In the genomic region with DNA sequence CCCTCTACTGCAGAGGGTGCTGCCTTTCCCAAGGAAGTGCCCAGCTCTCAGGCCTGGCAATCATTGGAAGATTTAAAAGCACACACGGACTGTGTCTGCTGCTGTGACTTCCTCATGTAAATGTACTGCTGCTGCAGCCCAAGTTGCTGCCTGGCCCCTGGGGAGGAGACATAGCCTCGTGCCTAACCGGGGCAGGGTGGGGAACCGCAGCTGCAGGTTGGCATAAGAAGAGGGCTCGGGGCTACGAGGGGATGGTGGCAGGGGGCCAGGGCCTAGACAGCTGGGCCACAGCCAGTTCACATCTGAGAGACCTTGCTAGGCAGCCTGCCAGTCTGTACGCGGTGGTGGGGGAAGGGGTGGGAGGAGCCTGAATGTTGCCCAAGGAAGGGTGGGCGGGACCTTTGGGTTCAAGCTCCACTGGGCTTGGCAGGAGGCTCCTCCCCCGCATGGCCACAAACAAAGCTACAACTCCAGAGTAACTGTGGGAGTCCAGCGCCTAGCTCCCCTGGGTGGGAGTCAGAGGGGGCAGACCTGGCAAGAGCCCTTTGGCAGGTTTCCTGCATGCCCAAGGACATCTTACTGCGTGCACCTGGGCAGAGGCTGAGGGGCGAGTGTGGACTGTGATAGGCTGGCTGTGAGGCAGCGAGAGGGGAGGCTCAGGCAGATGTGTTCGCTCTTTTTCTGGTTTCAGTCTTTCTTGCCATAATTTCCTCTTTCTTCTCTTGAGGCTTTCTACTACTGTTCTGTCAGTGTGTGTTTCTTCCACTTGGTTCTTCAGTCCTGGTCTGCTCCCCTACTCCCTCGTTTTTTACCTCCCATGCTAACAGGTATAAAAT, we compare ENCODE assay signal across 8 mouse cellular contexts. TPM values are rescaled to one million over a fixed set of nuclear protein-coding genes. Genes with fewer than 3 reads are reported as not detected.
DNase-seq lines count a peak whose midpoint lies in the region; ATAC-seq lines count a peak whose summit lies in the region.

No protein-coding gene starts in this region.

- peak overlapping the region; percentile 61 for H3K4me2 ChIP-seq in limb, embryonic 13.5 days (replicated peaks)
- peak overlapping the region; percentile 42 for H3K4me2 ChIP-seq in midbrain, embryonic 13.5 days (replicated peaks)

- peak overlapping the region; percentile 80 for H3K27ac ChIP-seq in limb, embryonic 13.5 days
- H3K27ac ChIP-seq in midbrain, embryonic 13.5 days = peak overlapping the region; percentile 83

- no peaks in the 10 kb centered on the region for H3K36me3 ChIP-seq in limb, embryonic 13.5 days
- no peaks in the 10 kb centered on the region for H3K36me3 ChIP-seq in midbrain, embryonic 13.5 days

- peak; percentile 77 for ATAC-seq in inflammation-experienced regulatory T-cells, adult 6 months
- ATAC-seq in limb, embryonic 13.5 days (ENCODE audit: low FRiP score, low read depth) = peak; percentile 78
- ATAC-seq in midbrain, embryonic 13.5 days = peak; percentile 88
- ATAC-seq in cerebellum, adult (ENCODE audit: insufficient number of reproducible peaks, low FRiP score, low TSS enrichment) = no peak

- no peaks in the 10 kb centered on the region for H3K27me3 ChIP-seq in limb, embryonic 13.5 days
- no peaks in the 10 kb centered on the region for H3K27me3 ChIP-seq in midbrain, embryonic 13.5 days

- no peaks in the 10 kb centered on the region for H3K9me3 ChIP-seq in limb, embryonic 13.5 days
- H3K9me3 ChIP-seq in midbrain, embryonic 13.5 days = no peaks in the 10 kb centered on the region

- 0 out of 2 replicates have a peak overlapping the region, but pooled peaks have one; percentile 36 for H3K9ac ChIP-seq in limb, embryonic 13.5 days
- H3K9ac ChIP-seq in midbrain, embryonic 13.5 days (replicated peaks) = peak overlapping the region; percentile 17; the same call in 1 of the 2 replicates

- intact Hi-C loops in gastrocnemius, postnatal 14 days (cut with DNase I; ENCODE audit: low total_unique reads) = no loop called here

- WGBS in limb, embryonic 13.5 days = 10% methylated on average over 16 of the region's 16 CpGs
- WGBS in midbrain, embryonic 13.5 days = 10% methylated on average over 16 of the region's 16 CpGs

- H3K4me3 ChIP-seq in limb, embryonic 13.5 days = peak overlapping the region; percentile 28
- peak overlapping the region; percentile 18 for H3K4me3 ChIP-seq in midbrain, embryonic 13.5 days (replicated peaks)

- DNase-seq in NIH3T3 (ENCODE audit: low read depth) = peak; percentile 92
- peak; percentile 84 for DNase-seq in c-Kit-positive CD71-positive TER-119-negative erythroid progenitor cells, embryonic 14.5 days (ENCODE audit: low read depth)
- DNase-seq in gastrocnemius, postnatal 14 days = peak; percentile 59
- peak; percentile 85 to 89 for DNase-seq in spleen, adult 18-20 months

- H3K4me1 ChIP-seq in limb, embryonic 13.5 days = peaks cover 42% of the 10 kb centered on the region
- peaks cover 72% of the 10 kb centered on the region for H3K4me1 ChIP-seq in midbrain, embryonic 13.5 days (replicated peaks)

RNA-seq across cellular contexts. Expression of a gene that starts 5.8 kb away (rescaled TPM):
- 1 to 10 TPM; 1.9 to 2.5 TPM for total RNA-seq in gastrocnemius, postnatal 14 days (2021)
- 10 to 100 TPM; 17.4 to 22.3 (median 18.0) TPM for polyA plus RNA-seq in inflammation-experienced regulatory T-cells, adult 6 months (2017; shearing (Covaris generic))
- 14.1 and 15.6 TPM in 2 replicates for polyA plus RNA-seq in limb, embryonic 13.5 days (2015; fragmentation: Nextera tagmentation; extraction: Ambion mirVana)
- polyA plus RNA-seq in midbrain, embryonic 13.5 days (2015; fragmentation: Nextera tagmentation; extraction: Ambion mirVana) = 22.8 and 24.0 TPM in 2 replicates

RNA-seq across cellular contexts. Expression of a gene that starts 40.2 kb away (rescaled TPM):
- total RNA-seq in gastrocnemius, postnatal 14 days (2021) = 10 to 100 TPM in 1 of 2 experiments, 1 to 10 TPM in 1; 9.4 to 11.3 TPM
- 100 to 1,000 TPM in 1 of 3 experiments, 10 to 100 TPM in 2; 97.8 to 140 (median 99.4) TPM for polyA plus RNA-seq in inflammation-experienced regulatory T-cells, adult 6 months (2017; shearing (Covaris generic))
- 61.9 and 70.1 TPM in 2 replicates for polyA plus RNA-seq in limb, embryonic 13.5 days (2015; fragmentation: Nextera tagmentation; extraction: Ambion mirVana)
- 30.1 and 38.1 TPM in 2 replicates for polyA plus RNA-seq in midbrain, embryonic 13.5 days (2015; fragmentation: Nextera tagmentation; extraction: Ambion mirVana)

RNA-seq across cellular contexts. Expression of a gene that starts 40.2 kb away (rescaled TPM):
- total RNA-seq in gastrocnemius, postnatal 14 days (2021) = 1 to 10 TPM; 1.1 to 1.5 TPM
- 10 to 100 TPM in 1 of 3 experiments, 1 to 10 TPM in 2; 5.7 to 10.3 (median 6.7) TPM for polyA plus RNA-seq in inflammation-experienced regulatory T-cells, adult 6 months (2017; shearing (Covaris generic))
- 3.5 TPM in 2 replicates for polyA plus RNA-seq in limb, embryonic 13.5 days (2015; fragmentation: Nextera tagmentation; extraction: Ambion mirVana)
- 4.2 and 4.3 TPM in 2 replicates for polyA plus RNA-seq in midbrain, embryonic 13.5 days (2015; fragmentation: Nextera tagmentation; extraction: Ambion mirVana)

RNA-seq across cellular contexts. Expression of a gene that starts 53.7 kb away (rescaled TPM):
- under 1 TPM; 0.20 to 0.33 TPM for total RNA-seq in gastrocnemius, postnatal 14 days (2021)
- polyA plus RNA-seq in inflammation-experienced regulatory T-cells, adult 6 months (2017; shearing (Covaris generic)) = not detected
- 1.3 and 1.5 TPM in 2 replicates for polyA plus RNA-seq in limb, embryonic 13.5 days (2015; fragmentation: Nextera tagmentation; extraction: Ambion mirVana)
- polyA plus RNA-seq in midbrain, embryonic 13.5 days (2015; fragmentation: Nextera tagmentation; extraction: Ambion mirVana) = 1.9 and 2.0 TPM in 2 replicates
